Mouse (Mus musculus) gastrocnemius, postnatal 4 days (tissue): Measurements from ENCODE around the gene Irgm2. TPM values are rescaled to one million over a fixed set of nuclear protein-coding genes. Genes with fewer than 3 reads are reported as not detected.
"Not testable (repeated sequence)": the region's sequence is repeated elsewhere in the genome, so short reads cannot be mapped to it uniquely, and the experiment has no call there.

Source experiments
- DNase-seq, 2 experiments: peaks; one replicate each; pipeline ENCODE4 v3.0.0; 2021 to 2022; ENCODE audit warnings: low spot score in 2 of 2, mixed read lengths in 2 of 2
- total RNA-seq, 2 experiments: library from RNA; stranded (reverse); gene quantifications; 2 replicates each; pipeline ENCODE4 v1.2.3; 2021

Irgm2 gene
- total RNA-seq, 2 experiments from 2014 or later = 13.0 to 13.1 TPM

- no peak for DNase-seq
These were observed 12.3 kb downstream of the Irgm2 start for GRCm38 (mm10) chr11:58211682-58212067.

GRCm38 (mm10) chr11:58213673-58214342 is 14.4 kb downstream of the Irgm2 start:
- DNase-seq = no peak

DNA sequence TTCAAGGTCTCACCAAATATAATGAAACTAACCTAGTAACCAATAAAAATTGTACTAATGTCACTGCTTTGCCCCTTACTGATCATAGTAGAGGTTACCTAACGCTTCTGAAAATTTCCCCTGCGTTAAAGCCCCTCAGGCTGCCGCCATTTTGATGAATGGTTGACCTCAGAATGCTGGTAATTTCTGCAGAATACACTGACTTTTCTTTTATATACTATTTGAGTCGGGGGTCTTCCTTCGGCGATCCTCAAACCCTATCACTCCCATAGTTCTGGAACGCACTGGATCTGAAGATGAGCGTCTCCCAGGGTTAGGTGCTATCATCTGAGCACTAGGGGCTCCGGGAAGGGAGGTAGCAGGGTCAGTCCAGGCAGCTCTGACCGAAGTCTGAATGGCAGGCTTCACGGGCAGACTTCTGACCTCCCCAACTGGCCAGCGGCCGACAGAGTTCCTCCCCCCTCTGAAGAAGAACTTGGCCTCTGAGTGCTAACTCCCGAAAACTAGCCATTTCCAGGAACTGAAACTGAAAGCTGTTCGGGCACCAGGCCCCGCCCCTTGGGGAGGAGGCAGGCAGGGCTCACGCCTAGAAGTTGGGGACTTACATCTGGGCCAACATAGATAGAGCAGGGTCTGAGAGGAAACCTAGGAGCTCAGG is 15.1 kb downstream of the Irgm2 start:
- DNase-seq = peak; percentile 60 to 83

GRCm38 (mm10) chr11:58215049-58215430 is 15.6 kb downstream of the Irgm2 start:
- not testable (repeated sequence) for DNase-seq

DNA sequence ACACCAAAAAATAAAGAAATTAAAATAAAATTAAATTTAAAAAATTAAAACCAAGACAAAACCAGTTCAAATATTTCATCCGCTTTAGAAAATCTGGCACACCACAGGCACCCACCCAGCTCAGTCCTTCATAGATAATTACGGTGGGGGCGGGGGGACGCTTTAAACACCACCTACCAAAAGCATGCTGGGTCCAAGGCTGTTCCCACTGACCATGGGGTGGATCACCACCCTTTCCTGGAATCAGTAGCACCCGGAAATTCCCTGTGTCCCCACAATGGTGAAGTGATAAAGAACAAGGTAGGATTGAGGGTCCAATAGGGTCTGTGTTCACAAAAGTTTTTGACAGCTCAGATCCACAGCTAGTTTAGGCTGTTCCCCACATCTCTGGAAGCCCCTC is 16.4 kb downstream of the Irgm2 start:
- DNase-seq = no peak

- no peak for DNase-seq
These were observed 17.4 kb downstream of the Irgm2 start for GRCm38 (mm10) chr11:58216823-58217222.

DNA sequence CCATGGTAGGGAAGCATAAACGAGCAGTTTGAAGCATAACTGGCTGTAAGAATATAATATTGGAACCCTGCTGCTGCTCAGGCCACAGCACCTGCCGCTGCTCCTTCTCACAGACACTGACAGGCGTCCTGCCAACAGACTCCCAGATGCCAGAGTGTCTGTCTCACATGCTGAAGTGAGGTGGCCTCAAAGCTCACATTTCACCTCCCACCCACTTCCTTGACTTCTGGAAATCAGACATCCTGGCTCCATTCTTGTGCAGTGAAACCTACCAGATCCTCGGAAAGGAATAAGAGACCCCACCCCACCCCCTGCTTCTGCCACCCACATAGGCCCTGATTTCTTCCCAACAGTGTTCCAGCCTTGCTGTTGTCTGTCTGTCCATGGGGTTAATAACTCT is 24.3 kb downstream of the Irgm2 start:
- peak in 1 of 2 experiments; percentile 54 for DNase-seq

DNA sequence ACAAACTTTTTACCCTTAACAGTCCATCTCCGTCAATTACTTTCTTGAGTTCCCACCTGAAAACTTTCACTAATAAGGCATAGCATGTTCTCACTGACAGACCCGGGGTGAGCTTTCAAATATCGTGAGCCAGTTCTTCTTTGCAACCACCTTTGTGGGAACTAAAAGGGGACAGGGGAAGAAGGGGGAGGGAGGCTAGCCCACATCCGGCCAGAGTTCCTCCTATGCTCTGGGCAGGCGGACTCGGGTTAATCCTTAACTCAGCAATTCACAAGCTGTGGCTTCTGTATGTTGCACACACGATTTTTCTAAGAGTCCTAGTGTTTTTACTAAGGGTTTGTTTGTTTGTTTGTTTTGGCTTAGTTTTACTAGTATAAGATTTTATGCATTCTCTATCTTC is 24.9 kb downstream of the Irgm2 start:
- no peak for DNase-seq

DNA sequence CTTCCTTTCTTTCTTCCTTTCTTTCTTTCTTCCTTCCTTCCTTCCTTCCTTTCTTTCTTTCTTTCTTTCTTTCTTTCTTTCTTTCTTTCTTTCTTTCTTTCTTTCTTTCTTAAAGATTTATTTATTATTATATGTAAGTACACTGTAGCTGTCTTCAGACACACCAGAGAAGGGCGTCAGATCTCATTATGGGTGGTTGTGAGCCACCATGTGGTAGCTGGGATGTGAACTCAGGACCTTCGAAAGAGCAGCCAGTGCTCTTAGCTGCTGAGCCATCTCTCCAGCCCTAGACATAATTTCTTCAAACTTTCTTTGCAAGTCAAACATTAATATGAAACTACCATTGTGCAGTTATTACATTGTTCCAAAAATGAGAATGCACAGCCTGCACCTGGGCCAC is 25.5 kb downstream of the Irgm2 start:
- not testable (repeated sequence) for DNase-seq

DNA sequence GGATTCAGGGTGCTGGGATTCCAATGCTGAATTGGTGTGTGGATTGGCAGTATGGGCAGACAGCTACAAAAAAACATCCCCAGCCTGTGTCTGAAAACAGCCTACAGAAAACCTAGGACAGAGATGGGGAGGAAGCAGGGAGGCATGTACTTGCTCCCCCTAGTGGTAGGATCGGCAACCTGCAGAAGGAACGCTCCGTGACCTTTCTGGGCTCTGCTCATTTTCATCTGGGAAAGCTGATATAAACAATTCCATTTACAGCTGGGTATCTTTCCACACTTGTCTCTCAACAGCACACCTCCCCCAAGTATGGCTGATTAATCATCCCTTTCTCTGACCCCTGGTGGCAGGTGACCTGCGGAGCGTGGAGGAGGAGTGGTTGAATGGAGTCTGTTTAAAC is 26.2 kb downstream of the Irgm2 start:
- DNase-seq = peak; percentile 50 to 77

DNA sequence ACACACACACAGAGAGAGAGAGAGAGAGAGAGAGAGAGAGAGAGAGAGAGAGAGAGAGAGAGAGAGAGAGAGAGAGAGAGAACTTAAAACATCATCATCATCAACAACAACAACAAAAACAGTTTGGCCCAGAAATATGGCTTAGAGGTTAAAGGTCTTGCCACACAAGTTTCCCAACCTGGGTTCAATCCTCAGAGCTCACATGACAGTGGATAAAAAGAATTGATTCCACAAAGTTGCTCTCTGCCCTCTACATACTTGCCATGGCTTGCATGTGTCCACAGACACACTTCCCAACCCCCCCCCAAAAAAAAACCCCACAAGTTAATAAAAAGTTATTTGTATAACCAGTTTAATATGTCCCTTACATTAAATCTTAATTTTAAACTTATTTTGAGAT is 27.0 kb downstream of the Irgm2 start:
- no peak for DNase-seq

- DNase-seq = not testable (repeated sequence)
These were observed 28.6 kb downstream of the Irgm2 start for GRCm38 (mm10) chr11:58228021-58228420.

DNA sequence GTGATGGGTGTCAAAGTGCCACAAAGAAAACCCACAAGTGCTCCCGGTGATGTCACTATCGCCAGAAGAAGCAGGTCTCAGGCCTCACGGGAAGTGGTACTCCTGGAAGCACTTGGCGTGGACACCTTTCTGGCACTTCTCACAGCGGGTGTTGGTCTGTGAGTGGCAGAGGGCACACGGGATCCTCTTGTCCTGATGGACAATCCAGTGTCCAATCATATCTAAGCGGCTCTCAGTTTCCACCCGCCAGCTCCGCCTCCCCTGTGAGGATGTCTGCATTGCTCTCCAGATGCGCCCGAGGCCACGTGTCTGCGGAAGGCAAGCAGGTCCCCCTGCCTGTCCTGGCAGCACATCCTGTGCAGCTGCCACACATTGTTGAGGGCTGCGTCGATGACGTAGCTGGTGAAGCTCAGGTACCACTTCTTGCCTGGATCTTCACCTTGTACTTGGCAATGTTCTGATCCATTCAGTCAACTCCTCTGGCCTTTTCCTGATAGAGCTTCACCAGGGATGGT is 31.0 kb downstream of the Irgm2 start:
- no peak for DNase-seq

GRCm38 (mm10) chr11:58231156-58231555 is 31.7 kb downstream of the Irgm2 start:
- no peak for DNase-seq

DNA sequence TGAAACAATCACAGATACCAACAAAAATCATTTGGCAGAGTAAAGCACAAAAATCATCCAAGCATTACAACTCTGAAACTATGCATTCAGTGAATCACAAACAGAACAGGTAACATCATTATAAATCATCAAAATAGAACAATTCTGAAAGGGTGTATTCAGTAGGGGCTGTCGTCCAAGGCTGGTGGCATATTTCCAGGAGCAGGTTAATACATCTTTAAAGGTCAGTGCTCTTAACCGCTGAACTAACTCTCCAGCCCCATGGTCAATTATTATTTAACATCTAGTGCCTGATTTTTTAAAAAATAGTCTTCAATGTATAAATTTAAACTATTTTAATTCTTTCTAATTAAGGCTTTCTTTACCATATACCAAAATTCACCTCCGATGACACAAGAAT is 35.1 kb downstream of the Irgm2 start:
- DNase-seq = not testable (repeated sequence)

DNA sequence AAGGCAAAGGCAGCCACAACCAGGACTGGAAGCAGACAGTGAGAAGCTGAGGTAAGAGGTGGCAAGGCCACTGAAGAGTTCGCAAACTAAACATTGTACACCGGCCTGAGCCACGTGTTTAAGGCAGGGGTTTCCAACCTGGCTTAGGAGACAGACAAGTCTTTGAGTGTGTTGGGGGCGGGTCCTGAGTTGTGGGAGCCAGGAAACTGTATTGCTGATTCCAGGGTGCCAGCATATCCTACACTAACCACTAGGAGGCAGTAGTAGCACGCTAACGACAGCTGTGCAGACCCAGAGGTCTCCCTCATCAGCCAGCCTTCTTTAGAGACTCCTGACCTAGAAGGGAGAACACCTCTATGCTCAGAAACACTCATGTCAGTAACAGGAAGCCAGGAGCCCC is 35.7 kb downstream of the Irgm2 start:
- no peak for DNase-seq

DNA sequence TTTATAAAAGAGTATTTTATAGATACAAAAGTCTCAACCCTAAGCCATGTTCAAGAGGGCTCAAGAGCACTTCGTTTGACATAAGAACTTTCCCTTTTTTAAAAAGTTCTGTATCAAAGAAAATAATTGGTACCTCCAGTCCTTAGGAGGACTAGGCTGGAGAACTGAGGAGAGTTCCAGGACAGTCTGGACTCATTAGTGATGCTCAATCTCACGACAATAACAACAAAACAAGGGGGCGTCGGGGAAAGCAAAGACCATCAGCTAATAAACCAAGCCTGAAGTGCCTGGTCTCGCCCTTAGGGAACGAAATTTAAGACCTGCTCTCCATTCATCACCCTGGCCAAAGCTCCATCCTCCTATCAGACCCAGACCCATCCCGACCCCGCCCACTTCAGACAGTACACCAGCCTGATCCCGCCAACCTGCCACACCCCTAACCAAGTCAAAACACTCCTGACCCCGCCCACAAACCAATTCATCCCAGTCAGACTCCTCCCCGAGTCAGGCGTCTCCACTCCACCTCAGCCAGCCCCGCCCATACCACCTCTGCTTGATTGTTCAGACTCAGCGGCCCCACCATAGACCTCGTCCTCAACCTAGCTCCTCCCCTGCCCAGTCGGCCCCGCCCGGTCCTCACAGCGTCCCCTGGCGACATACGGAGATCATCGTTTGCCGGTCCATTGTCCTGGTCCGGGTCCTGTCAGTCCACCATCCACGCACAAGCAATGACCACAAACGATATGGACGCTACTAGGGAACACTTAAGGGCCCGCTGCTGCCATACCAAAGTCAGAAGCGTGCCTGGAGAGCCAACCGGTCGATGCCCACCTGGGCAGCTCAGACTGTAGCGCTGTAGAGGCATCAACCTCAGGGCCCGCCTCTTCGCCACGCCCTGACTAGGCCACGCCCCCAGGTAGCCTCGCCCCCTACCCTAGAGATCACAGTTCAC is 39.7 kb downstream of the Irgm2 start:
- peak in 1 of 2 experiments; percentile 22 for DNase-seq

GRCm38 (mm10) chr11:58247294-58247693 is 47.9 kb downstream of the Irgm2 start:
- DNase-seq = peak in 1 of 2 experiments; percentile 19

GRCm38 (mm10) chr11:58249203-58249981 is 50.0 kb downstream of the Irgm2 start:
- DNase-seq = no peak

DNA sequence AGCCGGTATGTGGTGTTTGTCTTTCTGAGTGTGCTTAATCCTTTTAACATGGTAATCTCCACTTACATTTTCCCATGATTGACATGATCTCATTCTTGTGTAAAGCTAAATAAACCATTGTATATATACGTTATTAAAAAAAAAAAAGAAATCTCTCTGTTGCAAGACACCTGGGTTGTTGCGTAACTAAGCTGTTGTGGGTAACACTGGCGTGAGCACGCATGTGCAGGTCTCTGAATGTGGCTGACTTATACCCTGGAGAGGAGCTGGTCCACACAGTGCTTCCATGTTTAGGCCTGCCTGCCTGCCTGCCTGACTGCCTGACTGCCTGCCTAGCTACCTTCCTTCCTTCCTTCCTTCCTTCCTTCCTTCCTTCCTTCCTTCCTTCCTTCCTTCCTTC is 51.1 kb downstream of the Irgm2 start:
- DNase-seq = no peak

GRCm38 (mm10) chr11:58254411-58254810 is 55.0 kb downstream of the Irgm2 start:
- DNase-seq = no peak
